Mouse (Mus musculus): ENCODE results near the gene Fyco1.

The Fyco1 gene

DNA sequence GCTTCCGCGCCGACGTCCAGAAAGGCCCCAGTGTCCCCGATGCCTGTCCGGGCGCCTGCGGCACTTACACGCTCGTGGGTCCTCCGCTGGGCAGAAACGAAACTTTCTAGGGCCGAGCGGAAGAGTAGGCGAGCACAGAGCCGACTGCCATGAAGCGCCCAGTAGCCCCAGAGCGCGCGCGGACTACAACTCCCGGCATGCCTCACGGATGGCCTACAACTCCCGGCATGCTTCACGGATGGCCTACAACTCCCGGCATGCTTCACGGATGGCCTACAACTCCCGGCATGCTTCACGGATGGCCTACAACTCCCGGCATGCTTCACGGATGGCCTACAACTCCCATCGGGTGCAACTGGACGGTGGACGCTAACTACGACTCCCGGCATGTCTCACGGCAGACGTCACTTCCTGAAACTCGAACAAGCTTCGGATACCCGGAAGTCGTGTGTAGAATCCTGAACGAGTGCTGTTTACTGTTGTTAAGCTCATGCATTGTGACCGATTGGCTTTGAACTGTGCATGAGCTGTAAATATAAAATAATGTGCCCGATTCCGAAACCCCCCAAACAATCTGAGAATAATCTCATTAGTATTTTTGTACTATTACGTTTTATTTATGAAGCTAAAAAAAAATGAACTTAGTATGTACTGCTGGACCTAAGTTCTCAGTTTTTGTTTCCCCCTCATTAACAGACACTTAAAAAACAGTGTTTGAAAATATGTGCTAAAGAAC lies at the start of gene Fyco1:
TSS of gene Fyco1 (minus strand) at position 187 of the 736 bp plus-strand sequence.
- peak; percentile 90 to 94 for DNase-seq (ENCODE audit: low spot score in 2 of 2)

DNA sequence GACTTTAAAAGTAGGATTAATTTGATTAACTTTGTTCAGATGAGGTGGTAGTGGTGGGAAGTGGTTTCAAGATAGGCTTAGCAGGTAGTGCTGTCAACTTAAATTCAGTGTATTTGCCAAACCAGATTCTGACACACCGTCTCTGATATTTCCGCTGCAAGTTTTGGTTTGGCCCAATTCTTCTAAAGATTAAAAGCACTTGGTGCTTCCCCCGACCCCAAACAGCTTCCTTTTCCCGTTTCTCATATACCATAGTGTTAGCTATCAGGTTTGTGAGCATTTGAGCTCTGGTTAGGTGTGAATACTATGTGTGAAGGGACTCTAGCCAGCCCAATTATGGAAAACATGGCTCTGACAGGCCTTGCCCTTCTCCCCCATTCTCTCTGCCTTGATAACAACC lies 20.4 kb upstream of the Fyco1 start:
- DNase-seq (ENCODE audit: low spot score in 2 of 2), result peak; percentile 31 to 32

DNA sequence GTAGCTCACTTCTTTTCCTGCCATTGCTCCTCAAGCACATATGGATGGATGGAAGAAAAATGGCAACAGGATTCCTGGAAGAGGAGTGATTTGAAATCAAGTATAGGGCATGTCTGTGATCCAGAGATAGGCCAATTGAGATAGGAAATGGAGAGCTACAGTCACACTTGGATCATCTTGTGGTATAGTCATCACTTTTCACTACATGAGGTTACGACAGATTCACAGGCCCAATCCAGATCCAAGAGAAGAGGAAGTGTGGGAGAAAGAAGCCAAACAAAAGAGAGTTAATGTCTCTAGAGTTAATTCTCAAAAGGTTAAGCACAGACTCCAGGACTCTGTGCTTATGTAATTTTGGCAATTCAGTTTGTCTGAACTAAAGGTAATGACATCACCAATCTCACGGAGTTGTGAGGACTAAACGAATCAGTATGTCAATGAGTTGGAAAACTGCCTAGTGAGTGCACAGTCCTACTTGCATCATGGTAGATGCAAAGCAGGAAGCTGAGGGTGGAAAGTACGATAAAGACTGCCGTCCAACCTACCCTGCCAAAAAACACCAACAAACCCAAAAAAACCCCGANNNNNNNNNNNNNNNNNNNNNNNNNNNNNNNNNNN lies 17.6 kb upstream of the Fyco1 start:
- DNase-seq (ENCODE audit: low spot score in 2 of 2), result no peak

DNA sequence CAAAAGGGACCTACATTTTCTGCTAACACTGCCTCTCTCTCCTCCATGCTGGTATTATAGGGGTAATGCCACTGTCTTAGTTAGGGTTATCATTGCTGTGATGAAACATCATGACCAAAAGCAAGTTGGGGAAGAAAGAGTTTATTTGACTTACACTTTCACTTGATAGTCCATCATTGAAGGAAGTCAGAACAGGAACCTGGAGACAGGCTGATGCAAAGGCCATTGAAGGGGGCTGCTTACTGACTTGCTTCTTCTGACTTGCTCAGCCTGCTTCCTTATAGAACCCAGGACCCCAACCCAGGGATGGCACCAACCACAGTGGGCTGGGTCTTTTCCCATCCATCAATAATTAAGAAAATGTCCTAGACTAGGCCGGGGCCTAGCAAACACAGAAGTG lies 11.9 kb upstream of the Fyco1 start:
- no peak for DNase-seq (ENCODE audit: low spot score in 2 of 2)

DNA sequence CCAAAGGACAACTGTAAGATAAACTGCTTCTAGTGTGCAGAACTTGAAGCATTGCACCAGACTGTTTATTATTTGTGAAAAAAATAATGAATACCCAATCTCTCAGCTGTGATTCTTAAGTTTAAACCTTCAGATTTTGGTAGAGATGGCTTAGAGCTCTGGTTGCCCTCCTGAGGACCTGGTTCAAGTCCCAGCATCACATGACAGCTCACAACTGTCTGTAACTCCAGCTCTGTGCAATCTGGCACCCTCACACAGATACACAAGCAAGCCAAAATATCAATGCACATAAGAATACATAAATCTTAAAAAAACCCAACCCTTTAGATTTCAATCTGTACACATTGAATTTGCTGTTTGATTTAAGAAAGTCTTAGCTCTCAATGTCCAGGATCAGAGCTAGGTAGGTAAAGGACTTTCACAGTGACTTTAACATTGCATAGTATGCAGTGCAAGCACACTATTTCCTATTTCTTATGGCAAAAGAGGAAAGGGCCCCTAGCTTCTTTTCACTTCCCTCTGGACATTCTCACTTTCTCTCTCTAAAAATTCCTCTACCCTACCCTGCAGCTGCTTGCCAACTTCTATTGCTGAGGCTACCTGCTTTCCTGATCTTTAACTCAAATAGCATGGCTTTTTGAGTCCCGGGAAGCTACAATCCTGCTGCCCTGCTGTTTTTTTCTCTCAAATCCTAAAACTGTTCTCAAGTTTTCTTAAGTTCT lies 11.4 kb upstream of the Fyco1 start:
- DNase-seq (ENCODE audit: low spot score in 2 of 2), result no peak

DNA sequence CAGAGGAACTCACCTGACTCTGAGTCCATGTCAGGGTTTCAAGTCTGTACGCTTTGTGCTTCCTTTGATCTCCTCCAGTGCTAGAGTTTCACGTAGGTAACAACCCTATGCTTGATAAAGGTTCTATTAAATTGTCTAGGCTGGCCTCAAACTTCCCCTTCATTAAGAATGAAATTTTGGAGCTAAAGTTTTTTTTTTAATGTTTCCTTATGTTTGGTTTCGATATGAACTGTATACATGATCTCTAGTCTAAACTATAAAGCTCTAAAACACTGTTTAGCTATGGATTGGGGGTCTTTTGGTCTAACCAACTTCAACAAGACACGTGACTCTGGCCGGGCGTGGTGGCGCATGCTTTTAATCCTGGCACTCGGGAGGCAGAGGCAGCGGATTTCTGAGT lies 10.2 kb upstream of the Fyco1 start, which contains the start of gene Xcr1:
TSS of gene Xcr1 (minus strand) at position 101 of the 400 bp plus-strand sequence.
- no peak for DNase-seq (ENCODE audit: low spot score in 2 of 2)

DNA sequence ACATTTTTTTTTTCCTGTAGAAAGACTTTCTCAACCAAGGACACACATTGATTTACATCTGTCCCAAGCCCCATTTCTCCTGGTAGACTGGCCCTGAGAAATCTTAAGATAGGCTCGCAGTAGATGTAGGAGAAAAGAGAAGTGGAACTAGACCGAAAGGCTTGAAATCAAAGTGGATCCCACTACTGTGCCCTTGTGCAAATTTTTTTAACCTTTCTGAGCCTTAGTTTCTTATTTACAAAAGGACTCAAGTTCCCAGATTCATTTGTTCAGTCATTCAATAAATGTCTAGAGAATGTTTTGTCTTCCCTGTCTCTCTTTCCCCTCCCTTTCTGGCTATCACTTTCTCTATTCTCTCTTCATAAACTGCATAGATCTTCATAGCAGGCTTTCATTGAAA lies 5.1 kb upstream of the Fyco1 start:
- no peak for DNase-seq (ENCODE audit: low spot score in 2 of 2)

DNA sequence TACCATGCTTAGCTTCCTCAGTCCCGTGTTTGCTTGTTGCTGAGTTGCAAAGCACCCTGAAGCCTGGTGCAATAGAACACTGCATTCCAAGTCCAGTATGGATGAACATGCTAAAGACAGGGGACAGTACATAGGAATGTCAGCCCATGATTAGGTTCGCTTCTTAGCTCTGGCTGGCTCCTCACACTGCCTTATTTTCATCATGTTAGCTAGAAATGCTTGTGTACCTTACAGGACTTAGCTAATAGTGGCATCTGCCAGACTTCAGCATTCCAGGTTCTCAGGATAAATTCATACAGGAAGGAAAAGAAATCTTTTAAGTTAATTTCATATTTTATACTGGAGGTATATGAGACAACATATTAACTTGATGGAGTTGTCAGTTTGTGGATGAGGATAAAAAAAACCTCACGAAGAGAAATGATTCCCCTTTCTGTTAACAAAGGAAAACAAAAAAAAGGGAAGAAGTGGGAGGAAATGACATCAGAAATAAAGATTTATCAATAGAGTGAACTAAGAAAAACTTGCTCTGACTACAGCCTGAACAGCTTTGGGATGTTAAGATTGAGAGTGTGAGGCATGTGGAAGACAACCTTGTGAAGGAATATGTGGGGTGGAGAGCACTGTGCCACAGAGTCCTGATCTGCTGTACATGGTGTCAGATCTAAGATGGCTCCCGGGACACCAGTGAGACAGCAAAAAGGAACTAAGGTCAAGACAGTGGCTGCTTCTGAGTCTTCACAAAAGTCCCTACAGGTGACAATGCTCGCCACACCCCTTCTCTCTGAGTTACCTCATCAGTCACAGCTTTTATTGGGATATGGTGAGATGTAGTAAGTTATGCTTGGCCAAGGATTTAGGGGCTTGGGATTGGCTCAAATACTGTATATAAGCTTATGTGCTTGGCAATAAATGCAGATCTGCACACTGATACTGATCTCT lies 1.0 kb upstream of the Fyco1 start:
- no peak for DNase-seq (ENCODE audit: low spot score in 2 of 2)

DNA sequence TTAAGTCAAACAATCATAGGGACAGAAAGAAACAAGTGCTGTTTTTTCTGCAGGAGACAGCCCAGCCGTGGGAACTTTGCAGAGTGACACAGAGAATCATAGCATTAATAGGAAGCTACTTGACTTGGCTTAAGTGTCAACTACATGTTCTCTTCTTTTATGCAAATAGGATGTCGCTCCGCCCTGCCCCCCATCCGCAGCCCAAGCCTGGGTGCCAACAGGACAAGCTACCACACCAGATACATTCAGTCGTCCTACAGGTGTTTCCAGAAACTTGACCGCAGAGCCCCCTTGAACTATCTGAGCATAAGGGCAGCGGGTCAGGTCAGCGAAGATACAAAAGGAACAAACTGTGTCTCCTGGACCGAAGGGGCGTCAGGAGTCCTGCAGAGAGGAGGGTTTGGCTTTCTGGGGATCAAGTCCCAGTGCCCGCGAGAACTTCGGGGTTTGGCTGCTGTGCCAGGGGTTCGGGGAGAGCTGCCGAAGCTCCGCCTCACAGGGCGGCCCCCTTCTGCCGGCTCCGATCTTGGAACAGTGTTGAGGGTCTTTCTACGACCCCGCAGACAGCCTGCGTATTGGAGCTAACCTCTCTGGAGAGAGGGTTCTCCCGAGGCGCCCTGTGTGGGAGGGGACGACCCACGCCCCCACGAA lies 512 bp downstream of the Fyco1 start:
- peak; percentile 71 to 75 for DNase-seq (ENCODE audit: low spot score in 2 of 2)

DNA sequence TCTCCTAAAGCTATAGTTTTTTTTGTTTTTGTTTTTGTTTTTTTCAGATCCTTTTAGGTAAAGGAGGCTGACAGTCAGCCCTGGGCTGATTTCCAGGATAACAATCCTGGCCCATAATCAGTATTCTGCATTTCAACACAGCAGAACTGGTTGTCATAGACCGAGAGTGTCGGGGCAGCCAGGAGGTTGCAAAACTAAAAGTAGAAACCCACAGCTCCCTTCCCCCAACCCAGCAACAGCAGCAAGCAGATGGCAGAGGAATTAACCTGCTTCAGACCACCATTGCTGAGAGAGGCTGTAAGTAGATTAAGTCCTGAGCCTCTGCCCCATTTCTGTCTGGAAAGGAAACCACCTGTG lies 1.0 kb downstream of the Fyco1 start:
- peak; percentile 58 to 61 for DNase-seq (ENCODE audit: low spot score in 2 of 2)

DNA sequence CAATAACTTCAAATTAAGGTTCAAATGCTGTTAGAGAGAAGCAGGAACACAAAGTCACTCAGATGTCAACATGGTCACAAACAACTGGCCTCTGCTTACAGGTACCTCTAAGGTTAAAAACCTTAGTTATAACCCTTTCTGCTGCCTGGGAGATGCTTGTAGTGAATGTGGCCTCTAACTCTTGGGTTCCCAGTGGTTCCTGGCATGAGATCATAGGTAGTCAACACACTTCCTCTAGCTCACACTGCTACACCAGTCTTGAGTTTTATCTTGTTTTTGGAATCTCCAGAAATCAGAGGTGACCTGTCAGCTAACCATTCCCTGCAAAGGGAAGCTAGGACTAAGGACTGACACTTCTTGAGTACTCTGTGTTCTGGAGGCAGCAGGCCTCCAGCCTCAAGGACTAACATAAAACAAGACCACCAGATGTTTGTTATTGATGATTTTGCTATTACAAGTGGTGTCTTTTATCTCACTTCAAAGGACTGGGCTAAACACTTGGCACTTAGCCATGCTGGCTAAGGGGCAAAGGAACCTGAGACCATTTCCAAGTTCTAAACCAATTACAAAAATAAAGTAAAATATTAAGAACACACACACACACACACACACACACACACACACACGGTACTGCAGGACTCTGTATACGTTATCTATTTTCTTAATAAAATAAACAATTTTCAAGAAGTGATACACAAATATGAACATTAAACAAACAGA lies 1.6 kb downstream of the Fyco1 start:
- no peak for DNase-seq (ENCODE audit: low spot score in 2 of 2)

DNA sequence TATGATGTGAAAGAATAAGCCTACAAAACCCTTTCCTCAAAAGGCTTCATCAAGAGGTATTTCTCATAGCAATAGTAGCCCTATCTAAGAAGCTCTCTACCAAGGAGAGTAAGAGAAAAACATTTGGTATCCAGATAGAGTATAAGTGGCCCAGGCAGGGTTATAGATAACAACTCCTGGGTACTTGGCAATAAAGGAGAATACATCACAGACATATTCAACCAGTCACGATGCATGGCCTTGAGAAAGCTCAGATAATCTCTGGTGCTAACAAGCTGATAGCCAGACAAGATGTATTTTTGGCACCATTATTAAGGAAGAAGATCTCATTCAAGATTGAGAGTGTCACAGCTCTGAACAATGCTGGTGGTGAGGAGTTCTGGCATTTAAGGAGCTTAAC lies 5.2 kb downstream of the Fyco1 start:
- DNase-seq (ENCODE audit: low spot score in 2 of 2), result no peak

DNA sequence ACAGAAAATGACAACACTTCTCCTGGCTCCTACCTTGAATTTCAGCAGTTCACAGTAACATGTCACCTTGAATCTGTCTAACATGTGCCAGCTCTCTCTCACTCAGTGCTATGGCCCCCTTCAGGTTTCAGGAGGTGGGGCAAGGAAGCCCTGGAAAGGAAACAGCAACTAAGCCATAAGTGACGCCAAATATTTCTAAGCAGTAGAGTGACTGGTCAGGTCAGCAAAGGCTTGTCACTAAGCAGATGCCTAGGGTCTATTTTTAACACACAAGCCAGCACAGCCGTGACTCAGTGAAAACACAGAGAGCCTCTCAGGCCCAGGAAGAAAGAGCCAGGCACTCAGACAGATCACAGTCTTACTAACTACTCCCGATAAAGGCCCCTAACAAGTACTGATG lies 6.6 kb downstream of the Fyco1 start:
- DNase-seq (ENCODE audit: low spot score in 2 of 2), result peak in 1 of 2 experiments; percentile 14

DNA sequence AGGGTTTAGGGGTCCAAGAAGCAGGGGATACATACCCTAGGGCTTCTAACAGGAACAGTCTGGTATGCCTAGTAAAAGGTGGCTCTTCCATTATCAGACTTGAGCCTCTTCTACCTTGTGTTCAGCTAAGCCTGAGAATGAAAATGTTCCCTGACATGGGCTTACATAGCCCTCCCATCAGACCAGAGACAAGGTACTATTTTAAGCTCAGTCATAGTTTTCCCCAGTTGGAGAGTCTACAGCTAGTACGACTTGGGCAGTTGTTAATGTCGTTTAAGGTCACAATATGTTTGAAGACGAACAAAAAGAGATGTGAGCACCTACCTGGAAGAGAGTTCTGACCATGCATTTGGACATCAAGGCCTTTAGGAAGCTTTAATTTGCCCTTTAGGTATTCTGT lies 7.2 kb downstream of the Fyco1 start:
- DNase-seq (ENCODE audit: low spot score in 2 of 2), result no peak

DNA sequence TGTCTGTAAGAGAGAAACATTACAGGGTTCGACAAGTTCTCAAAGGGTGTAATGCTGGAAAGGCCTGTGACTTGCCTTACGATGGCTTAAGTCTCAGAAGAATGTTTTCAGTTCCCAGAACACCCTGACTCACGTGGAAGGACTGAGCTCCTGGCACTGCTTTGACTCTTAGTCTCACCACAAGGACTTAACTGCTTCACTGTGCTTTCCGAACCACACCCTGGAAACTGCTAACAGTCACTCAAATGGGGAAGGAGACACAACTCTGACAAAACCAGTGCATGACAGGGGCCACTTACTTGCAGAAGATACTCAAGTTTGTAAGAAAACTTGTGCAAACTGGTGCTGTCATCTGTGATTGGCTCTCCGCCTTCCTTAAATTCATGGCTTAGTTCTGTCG lies 11.5 kb downstream of the Fyco1 start:
- DNase-seq (ENCODE audit: low spot score in 2 of 2), result no peak

DNA sequence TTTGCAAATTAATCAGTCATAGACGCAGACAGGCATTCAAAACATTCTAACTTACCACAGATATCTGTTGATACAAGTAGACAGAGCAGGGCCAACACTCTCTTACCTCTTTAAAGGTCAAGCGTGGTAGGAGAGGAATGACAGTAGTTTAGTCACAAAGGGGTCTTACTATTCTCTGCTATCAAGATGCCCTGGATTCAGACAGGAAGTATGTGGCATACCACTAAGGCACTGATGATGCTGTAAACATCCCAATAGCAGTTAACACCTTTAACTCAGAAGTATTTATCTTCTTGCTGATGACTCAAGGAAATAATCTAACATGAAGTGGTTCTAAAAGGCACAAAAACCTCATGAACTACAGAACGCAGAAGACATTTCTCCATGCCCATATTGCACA lies 15.8 kb downstream of the Fyco1 start:
- no peak for DNase-seq (ENCODE audit: low spot score in 2 of 2)

DNA sequence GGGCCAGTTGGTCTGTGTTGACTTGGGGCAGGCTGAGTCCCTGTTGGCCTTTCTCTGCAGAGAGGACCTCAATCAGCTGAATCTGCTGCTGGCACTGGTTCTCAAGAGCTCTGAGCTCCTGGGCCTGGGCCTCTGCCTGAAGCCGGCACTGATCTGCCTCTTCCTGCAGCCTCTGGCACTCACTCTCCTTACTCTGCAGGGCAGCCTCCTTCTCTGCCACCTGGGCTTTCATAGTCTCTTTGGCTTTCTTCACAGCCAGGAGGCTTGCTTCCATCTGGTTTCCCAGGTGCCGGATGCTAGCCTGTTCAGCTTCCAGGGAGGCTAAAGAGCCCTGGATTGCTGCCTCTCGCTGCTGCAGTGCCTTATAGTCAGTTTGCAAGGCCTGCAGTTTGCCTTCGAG lies 22.8 kb downstream of the Fyco1 start:
- DNase-seq (ENCODE audit: low spot score in 2 of 2), result no peak

DNA sequence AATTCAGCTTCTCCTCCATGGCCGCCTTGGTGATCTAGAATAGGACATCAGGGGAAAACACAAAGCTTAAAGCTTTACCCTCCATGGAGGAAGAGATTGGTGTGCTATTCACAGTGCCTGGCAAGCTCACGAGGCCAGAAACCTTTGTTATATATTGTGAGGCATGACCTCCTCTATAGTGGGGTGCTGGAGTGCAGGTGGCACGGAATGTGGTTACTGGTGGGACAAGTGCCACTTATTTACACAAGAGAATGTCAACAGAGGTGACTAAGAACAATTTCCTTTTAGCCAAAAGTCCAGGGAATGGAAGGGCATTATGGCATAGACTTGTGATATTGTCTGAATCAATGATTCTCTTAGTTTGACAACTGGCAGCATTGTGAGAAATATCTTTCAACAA lies 25.1 kb downstream of the Fyco1 start:
- DNase-seq (ENCODE audit: low spot score in 2 of 2), result no peak

DNA sequence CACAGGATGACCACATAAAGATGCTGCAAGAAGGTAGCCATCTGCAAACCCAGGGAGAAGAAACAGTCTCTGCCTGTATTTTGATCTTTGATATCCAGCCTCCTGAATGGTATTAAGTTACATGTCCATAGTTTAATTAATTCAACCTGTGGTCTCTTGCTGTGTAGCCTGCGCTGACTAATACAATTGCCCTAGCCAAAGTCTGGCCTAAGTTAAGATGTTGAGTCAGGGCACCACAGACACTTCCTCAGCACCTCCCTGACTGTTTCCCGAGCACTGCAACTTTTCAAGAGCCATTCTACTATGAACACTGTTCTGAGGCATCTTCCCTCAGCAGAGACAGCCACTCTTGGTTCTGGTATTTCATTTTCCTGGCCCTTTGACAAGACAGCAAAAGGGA lies 33.1 kb downstream of the Fyco1 start:
- no peak for DNase-seq (ENCODE audit: low spot score in 2 of 2)

DNA sequence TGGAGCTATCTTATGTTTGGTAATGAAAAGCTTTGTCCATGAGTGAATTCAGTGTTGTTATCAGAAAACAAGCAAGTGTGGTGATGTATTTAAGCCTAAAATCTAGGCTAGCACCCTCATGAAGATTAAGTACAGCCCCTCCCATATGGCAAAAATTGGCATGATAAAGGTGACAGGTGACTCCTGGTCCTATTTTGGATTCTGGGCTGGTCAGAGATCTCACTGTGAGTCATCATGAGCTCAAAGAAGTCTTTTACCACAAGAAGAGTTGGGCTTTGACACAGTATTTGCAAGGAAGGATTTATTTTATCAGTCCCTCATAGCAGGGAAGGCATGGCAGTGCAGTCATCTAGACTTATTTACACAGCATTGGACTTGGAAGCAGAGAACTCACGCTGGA lies 35.7 kb downstream of the Fyco1 start:
- no peak for DNase-seq (ENCODE audit: low spot score in 2 of 2)

DNA sequence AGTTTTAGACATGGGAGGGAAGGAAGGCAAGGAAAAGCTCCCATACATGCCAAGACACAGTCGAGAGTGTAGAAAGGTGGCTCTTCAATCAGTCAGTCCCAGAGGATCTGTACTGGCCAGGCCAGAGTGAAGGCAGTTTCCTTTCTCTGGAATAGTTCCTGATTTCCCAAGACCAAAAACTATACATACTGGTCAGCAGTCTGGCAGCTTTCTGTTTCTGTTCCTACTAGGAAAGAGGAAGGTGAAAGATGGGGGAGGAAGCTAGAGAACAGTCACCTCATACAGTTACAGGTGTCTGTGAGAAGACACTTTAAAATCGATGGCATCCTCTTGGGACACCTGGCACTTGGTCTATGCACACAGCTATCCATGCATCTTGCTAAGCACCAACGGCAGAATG lies 36.3 kb downstream of the Fyco1 start:
- DNase-seq (ENCODE audit: low spot score in 2 of 2), result no peak

Data from thymus, postnatal 10 days (tissue).